Mouse (Mus musculus) CH12.LX (cell line): ENCODE measurements around the gene Gm867. TPM values are rescaled to one million over a fixed set of nuclear protein-coding genes. Genes with fewer than 3 reads are reported as not detected.

Experiments
- DNase-seq: peaks from one replicate; pipeline ENCODE4 v3.0.0-alpha.2; 2013; ENCODE audit errors: extremely low read depth
- H3K27ac ChIP-seq: 2 replicates; pipeline ENCODE4 v1.5.1; 2012; ENCODE audit warnings: low read depth, mild to moderate bottlenecking, control low read depth, moderate library complexity; ENCODE audit not compliant: insufficient read depth
- H3K27me3 ChIP-seq: replicated peaks from 2 replicates; pipeline ENCODE3; 2012; ENCODE audit warnings: inconsistent platforms
- H3K36me3 ChIP-seq, 2 experiments: replicated peaks in 1 of 2; 2 replicates each; pipeline versions ENCODE3 to v1.6.1; 2012; ENCODE audit warnings: inconsistent platforms in 1 of 2, low read length in 1 of 2, mild to moderate bottlenecking in 1 of 2, mixed read lengths in 1 of 2, moderate library complexity in 1 of 2; ENCODE audit not compliant: control insufficient read depth in 1 of 2, insufficient read depth in 1 of 2
- H3K4me1 ChIP-seq, 2 experiments: 2 replicates each; pipeline ENCODE4 v1.6.1; 2012; ENCODE audit warnings: inconsistent platforms in 1 of 2, moderate library complexity in 1 of 2; ENCODE audit not compliant: insufficient read depth in 2 of 2, control insufficient read depth in 1 of 2
- H3K4me2 ChIP-seq: 2 replicates; pipeline ENCODE4 v1.6.1; 2012; ENCODE audit warnings: low read depth, mild to moderate bottlenecking, control low read depth; ENCODE audit not compliant: poor library complexity, insufficient read depth, severe bottlenecking
- H3K4me3 ChIP-seq, 3 experiments: fragments of 150-350 bp in 1 of 3; sonication (generic) in 1 of 3; replicated peaks in 1 of 3; 2 replicates each; pipeline versions ENCODE3 to v1.5.1; 2011 to 2012; ENCODE audit warnings: low read depth in 2 of 3, low read length in 2 of 3, mild to moderate bottlenecking in 2 of 3, moderate library complexity in 2 of 3, control low read depth in 1 of 3, improper control_type of control experiment in 1 of 3, inconsistent platforms in 1 of 3, mixed read lengths in 1 of 3; ENCODE audit not compliant: poor library complexity in 1 of 3
- H3K79me2 ChIP-seq: replicated peaks from 2 replicates; pipeline ENCODE4 v1.6.1; 2012; ENCODE audit warnings: mild to moderate bottlenecking, moderate library complexity; ENCODE audit not compliant: control insufficient read depth, poor library complexity, insufficient read depth, severe bottlenecking; ENCODE audit errors: extremely low read depth
- H3K9ac ChIP-seq: 2 replicates; pipeline ENCODE4 v1.6.1; 2012; ENCODE audit warnings: low read depth, mild to moderate bottlenecking, control low read depth, moderate library complexity; ENCODE audit not compliant: insufficient read depth
- H3K9me3 ChIP-seq: replicated peaks from 2 replicates; pipeline ENCODE3; 2012; ENCODE audit warnings: low read length, inconsistent platforms, mixed read lengths
- BHLHE40 ChIP-seq: IDR thresholded peaks from 2 replicates; pipeline ENCODE4 v1.6.1; 2011; ENCODE audit warnings: mild to moderate bottlenecking, low read depth, low read length, improper control_type of control experiment
- CHD1 ChIP-seq: IDR thresholded peaks from 2 replicates; pipeline ENCODE4 v1.6.1; 2012; ENCODE audit warnings: low read depth, low read length, improper control_type of control experiment, inconsistent platforms
- ELF1 ChIP-seq: IDR thresholded peaks from 2 replicates; pipeline ENCODE4 v1.6.1; 2014; ENCODE audit warnings: low read depth, mild to moderate bottlenecking, inconsistent platforms, low read length, improper control_type of control experiment
- EP300 ChIP-seq: IDR thresholded peaks from 2 replicates; pipeline ENCODE4 v1.6.1; 2011; ENCODE audit warnings: low read length, improper control_type of control experiment
- ETS1 ChIP-seq: conservative IDR thresholded peaks from 2 replicates; pipeline ENCODE4 v1.6.1; 2012; ENCODE audit warnings: low read depth, mild to moderate bottlenecking, inconsistent platforms, low read length, improper control_type of control experiment, moderate library complexity
- IRF4 ChIP-seq: IDR thresholded peaks from 2 replicates; pipeline ENCODE4 v1.6.1; 2014; ENCODE audit warnings: low read depth, mild to moderate bottlenecking, inconsistent platforms, low read length, improper control_type of control experiment
- KAT2A ChIP-seq: IDR thresholded peaks from 2 replicates; pipeline ENCODE4 v1.6.1; 2012; ENCODE audit warnings: low read length, improper control_type of control experiment, inconsistent platforms; ENCODE audit not compliant: insufficient replicate concordance
- MAFK ChIP-seq: IDR thresholded peaks from 2 replicates; pipeline ENCODE4 v1.6.1; 2011; ENCODE audit warnings: low read length, improper control_type of control experiment; ENCODE audit not compliant: insufficient replicate concordance
- MAX ChIP-seq: IDR thresholded peaks from 2 replicates; pipeline ENCODE4 v1.6.1; 2011; ENCODE audit warnings: low read length, improper control_type of control experiment
- MEF2A ChIP-seq: IDR thresholded peaks from 2 replicates; pipeline ENCODE4 v1.6.1; 2014; ENCODE audit warnings: low read depth, mild to moderate bottlenecking, inconsistent platforms, low read length, improper control_type of control experiment, borderline replicate concordance
- MXI1 ChIP-seq: IDR thresholded peaks from 2 replicates; pipeline ENCODE4 v1.6.1; 2011; ENCODE audit warnings: mild to moderate bottlenecking, low read depth, low read length, improper control_type of control experiment
- MYC ChIP-seq: IDR thresholded peaks from 2 replicates; pipeline ENCODE4 v1.6.1; 2011; ENCODE audit warnings: low read depth, mild to moderate bottlenecking, improper control_type of control experiment, low read length
- NELFE ChIP-seq: IDR thresholded peaks from 2 replicates; pipeline ENCODE4 v1.6.1; 2011; ENCODE audit warnings: low read depth, low read length, improper control_type of control experiment
- NRF1 ChIP-seq: IDR thresholded peaks from 2 replicates; pipeline ENCODE4 v1.6.1; 2014; ENCODE audit warnings: low read depth, mild to moderate bottlenecking, inconsistent platforms, low read length, improper control_type of control experiment, moderate library complexity
- POLR2AphosphoS2 ChIP-seq: IDR thresholded peaks from 2 replicates; pipeline ENCODE4 v1.6.1; 2011; ENCODE audit warnings: low read depth, low read length, improper control_type of control experiment
- RAD21 ChIP-seq: IDR thresholded peaks from 2 replicates; pipeline ENCODE4 v1.6.1; 2011; ENCODE audit warnings: low read depth, mild to moderate bottlenecking, low read length, improper control_type of control experiment, moderate library complexity
- RCOR1 ChIP-seq: conservative IDR thresholded peaks from 2 replicates; pipeline ENCODE4 v1.6.1; 2012; ENCODE audit warnings: low read depth, mild to moderate bottlenecking, inconsistent platforms, low read length, improper control_type of control experiment
- SIN3A ChIP-seq: IDR thresholded peaks from 2 replicates; pipeline ENCODE4 v1.6.1; 2012; ENCODE audit warnings: low read length, improper control_type of control experiment, inconsistent platforms
- SMC3 ChIP-seq: IDR thresholded peaks from 2 replicates; pipeline ENCODE4 v1.6.1; 2011; ENCODE audit warnings: low read depth, low read length, improper control_type of control experiment
- TBP ChIP-seq: conservative IDR thresholded peaks from 2 replicates; pipeline ENCODE4 v1.6.1; 2011; ENCODE audit warnings: low read depth, low read length, improper control_type of control experiment
- TCF12 ChIP-seq: IDR thresholded peaks from 2 replicates; pipeline ENCODE4 v1.6.1; 2014; ENCODE audit warnings: low read depth, mild to moderate bottlenecking, inconsistent platforms, low read length, improper control_type of control experiment
- UBTF ChIP-seq: IDR thresholded peaks from 2 replicates; pipeline ENCODE4 v1.6.1; 2012; ENCODE audit warnings: low read depth, mild to moderate bottlenecking, inconsistent platforms, low read length, improper control_type of control experiment, moderate library complexity
- USF1 ChIP-seq: IDR thresholded peaks from 2 replicates; pipeline ENCODE4 v1.6.1; 2014; ENCODE audit warnings: low read depth, mild to moderate bottlenecking, inconsistent platforms, low read length, improper control_type of control experiment
- ZC3H11A ChIP-seq: IDR thresholded peaks from 2 replicates; pipeline ENCODE4 v1.6.1; 2012; ENCODE audit warnings: low read depth, mild to moderate bottlenecking, inconsistent platforms, low read length, improper control_type of control experiment
- ZKSCAN1 ChIP-seq: IDR thresholded peaks from 2 replicates; pipeline ENCODE4 v1.6.1; 2012; ENCODE audit warnings: low read depth, inconsistent platforms, low read length, improper control_type of control experiment, borderline replicate concordance
- ZMIZ1 ChIP-seq: IDR thresholded peaks from 2 replicates; pipeline ENCODE4 v1.6.1; 2012; ENCODE audit warnings: low read depth, mild to moderate bottlenecking, inconsistent platforms, low read length, improper control_type of control experiment
- ZNF384 ChIP-seq: IDR thresholded peaks from 2 replicates; pipeline ENCODE4 v1.6.1; 2012; ENCODE audit warnings: low read depth, low read length, improper control_type of control experiment, inconsistent platforms
- dilution Hi-C: fragments of 300-500 bp; cut with MboI; formaldehyde crosslinking; loops from 2 replicates; pipeline ENCODE4 v1.14.3; 2020; ENCODE audit warnings: low sequenced_read_pairs; ENCODE audit not compliant: extremely low pct_unique_long_range_greater_than_20kb, extremely low pct_ligation_motif_present
- in situ Hi-C: fragments of 300-500 bp; cut with MboI; formaldehyde crosslinking; loops from 3 replicates; pipeline ENCODE4 v1.14.3; 2019; ENCODE audit warnings: low sequenced_read_pairs, low pct_ligation_motif_present, low pct_unique_long_range_greater_than_20kb, mixed read lengths
- polyA plus RNA-seq: library from polyadenylated mRNA; unstranded; fragments of >175 nt; gene quantifications from 2 replicates; pipeline ENCODE4 v1.2.1, GENCODE M21; 2012; ENCODE audit warnings: low read depth; ENCODE audit not compliant: insufficient read length
- total RNA-seq, 2 experiments: library from RNA; depleted of rRNA; stranded (reverse); fragments of 300-350 nt in 1 of 2; fragments of >200 nt in 1 of 2; gene quantifications; 2 replicates each; pipeline ENCODE4 v1.2.3; 2012 to 2014

The Gm867 gene
- total and polyA plus RNA-seq, 3 experiments = 0.42 to 3.5 TPM; not detected in 1

GRCm38 (mm10) chr10:75915557-75915956 lies 24.9 kb downstream of the Gm867 start:
- Histone ChIP-seq H3K4me3 (no peak overlapping the region), H3K27me3 (no peaks in the 10 kb centered on the region), H3K27ac (no peak overlapping the region), H3K79me2 (peaks cover 31% of the 10 kb centered on the region), H3K4me2 (no peak overlapping the region), H3K9ac (no peak overlapping the region), H3K9me3 (no peaks in the 10 kb centered on the region), H3K36me3 (peaks cover 46 to 84% of the 10 kb centered on the region in 2 experiments), H3K4me1 (peaks cover 3 to 25% of the 10 kb centered on the region in 2 experiments; a peak in 3 of 4 replicates)
- no peak for TF ChIP-seq TCF12
- no peak for TF ChIP-seq EP300
- no peak for TF ChIP-seq ZC3H11A
- TF ChIP-seq ZMIZ1 = no peak
- no peak for TF ChIP-seq SIN3A
- no peak for TF ChIP-seq RCOR1
- TF ChIP-seq SMC3 = no peak
- TF ChIP-seq TBP = no peak
- TF ChIP-seq KAT2A = no peak
- no peak for TF ChIP-seq ETS1
- no peak for TF ChIP-seq RAD21
- no peak for TF ChIP-seq NRF1
- no peak for TF ChIP-seq MXI1
- TF ChIP-seq POLR2AphosphoS2 = no peak
- TF ChIP-seq ELF1 = no peak
- TF ChIP-seq ZKSCAN1 = no peak
- TF ChIP-seq USF1 = no peak
- TF ChIP-seq NELFE = no peak
- dilution Hi-C loops (no loop called here), in situ Hi-C loops (no loop called here)
- no peak for DNase-seq

GRCm38 (mm10) chr10:75913013-75913589 lies 27.4 kb downstream of the Gm867 start:
- DNase-seq = no peak
- peaks cover 0 to 7% of the 10 kb centered on the region in 2 experiments; a peak in 1 of 4 replicates for H3K4me1 ChIP-seq
- no peaks in the 10 kb centered on the region for H3K27me3 ChIP-seq
- H3K4me3 ChIP-seq = no peak overlapping the region
- no peak overlapping the region for H3K27ac ChIP-seq
- peaks cover 60 to 85% of the 10 kb centered on the region in 2 experiments for H3K36me3 ChIP-seq
- TF ChIP-seq NELFE = no peak
- TF ChIP-seq UBTF = no peak
- no peak for TF ChIP-seq CHD1
- no peak for TF ChIP-seq ZC3H11A
- no peak for TF ChIP-seq MXI1
- TF ChIP-seq TBP = no peak
- no peak for TF ChIP-seq ETS1
- TF ChIP-seq MEF2A = no peak
- no peak for TF ChIP-seq SIN3A
- no peak for TF ChIP-seq USF1
- TF ChIP-seq MAX = no peak
- no peak for TF ChIP-seq RCOR1
- no peak for TF ChIP-seq IRF4
- no peak for TF ChIP-seq TCF12
- no peak for TF ChIP-seq ELF1
- TF ChIP-seq ZNF384 = no peak
- no peak for TF ChIP-seq MYC
- TF ChIP-seq BHLHE40 = no peak
- TF ChIP-seq MAFK = no peak
- peaks cover 6% of the 10 kb centered on the region for H3K79me2 ChIP-seq
- H3K4me2 ChIP-seq = no peak overlapping the region
- no peaks in the 10 kb centered on the region for H3K9me3 ChIP-seq
- dilution Hi-C loops (no loop called here), in situ Hi-C loops (no loop called here)
- no peak overlapping the region for H3K9ac ChIP-seq
